Comparison of ENCODE assay signal across 15 mouse cellular contexts in genomic region chr3:138601076-138601475, GRCm38 (mm10).
"Had no signal": no experiment of that assay in that cellular context is flagged by ENCODE, and none has a peak within 500 bp of the region (broad histone marks: within the 10 kb centered on the region; RNA-seq: fewer than 3 reads in every experiment).

No protein-coding gene starts in this region.

- H3K4me3 ChIP-seq: limb, embryonic 15.5 days; midbrain, embryonic 10.5 days; myocyte; neural tube, embryonic 15.5 days had no signal

- H3K27ac ChIP-seq: limb, embryonic 15.5 days; liver, embryonic 14.5 days; midbrain, embryonic 10.5 days; neural tube, embryonic 15.5 days; stomach, postnatal 0 days had no signal

- H3K9me3 ChIP-seq: limb, embryonic 15.5 days; midbrain, embryonic 10.5 days; neural tube, embryonic 15.5 days had no signal

- H3K4me2 ChIP-seq: limb, embryonic 15.5 days; neural tube, embryonic 15.5 days had no signal

- H3K4me1 ChIP-seq: limb, embryonic 15.5 days; midbrain, embryonic 10.5 days; neural tube, embryonic 15.5 days had no signal

- H3K36me3 ChIP-seq: limb, embryonic 15.5 days; midbrain, embryonic 10.5 days; neural tube, embryonic 15.5 days had no signal

- DNase-seq: kidney, postnatal 36 days; layer of hippocampus, adult 9-11 months; layer of hippocampus, postnatal 36 days; lung, adult 18-20 months; lung, postnatal 10 days; lung, postnatal 4 days; midbrain, embryonic 14.5 days; right cerebral cortex, adult 18-20 months; thymus, postnatal 4 days had no signal

- H3K27me3 ChIP-seq: limb, embryonic 15.5 days; neural tube, embryonic 15.5 days had no signal

- H3K9ac ChIP-seq: limb, embryonic 15.5 days; liver, embryonic 14.5 days; neural tube, embryonic 15.5 days had no signal
